Mouse (Mus musculus) kidney, adult 2 months (tissue): ENCODE data around the gene Sfrp5. TPM values are rescaled to one million over a fixed set of nuclear protein-coding genes. Genes with fewer than 3 reads are reported as not detected.

Source experiments
- DNase-seq: peaks from one replicate; pipeline ENCODE4 v3.0.0; 2021
- H3K27ac ChIP-seq: fragments of 200-500 bp; 2 replicates; pipeline ENCODE4 v1.5.1; 2012; ENCODE audit warnings: low read depth, low read length, control low read depth, inconsistent platforms; ENCODE audit not compliant: insufficient read depth
- H3K27me3 ChIP-seq: fragments of 200-500 bp; replicated peaks from 2 replicates; pipeline ENCODE4 v1.6.1; 2012; ENCODE audit warnings: mild to moderate bottlenecking, moderate library complexity, low read length, inconsistent platforms; ENCODE audit not compliant: control insufficient read depth, insufficient read depth
- H3K36me3 ChIP-seq: fragments of 200-500 bp; 2 replicates; pipeline ENCODE4 v1.6.1; 2012; ENCODE audit warnings: mild to moderate bottlenecking, moderate library complexity, low read length, inconsistent platforms; ENCODE audit not compliant: control insufficient read depth, insufficient read depth
- H3K4me1 ChIP-seq: fragments of 200-500 bp; 2 replicates; pipeline ENCODE4 v1.6.1; 2011; ENCODE audit warnings: low read length; ENCODE audit not compliant: control insufficient read depth, insufficient read depth
- H3K4me3 ChIP-seq: fragments of 200-500 bp; 2 replicates; pipeline ENCODE4 v1.5.1; 2011; ENCODE audit warnings: mild to moderate bottlenecking, low read depth, low read length, control low read depth; ENCODE audit not compliant: insufficient read depth
- CTCF ChIP-seq: fragments of 200-500 bp; conservative IDR thresholded peaks from 2 replicates; pipeline ENCODE4 v1.5.1; 2011; ENCODE audit warnings: low read depth, mild to moderate bottlenecking, control low read depth, low read length, moderate library complexity, mixed read lengths; ENCODE audit not compliant: insufficient read depth, insufficient read length
- POLR2A ChIP-seq: fragments of 200-500 bp; IDR thresholded peaks from one replicate; pipeline ENCODE4 v1.6.1; 2011; ENCODE audit warnings: low read depth, low read length, control low read depth
- WGBS: fragments of 180-500 bp; shearing (Covaris S2); methylation state at CpG from one replicate; pipeline ENCODE4 v1.1.7; 2018; 5-methylcytosine and 5-hydroxymethylcytosine counted together
- polyA plus RNA-seq: library from polyadenylated mRNA; depleted of rRNA; stranded (reverse); fragments of >200 nt; gene quantifications from 2 replicates; pipeline ENCODE4 v1.2.3, GENCODE M21; 2012

Gene Sfrp5
- polyA plus RNA-seq, 1 experiment = 3.6 TPM

DNA sequence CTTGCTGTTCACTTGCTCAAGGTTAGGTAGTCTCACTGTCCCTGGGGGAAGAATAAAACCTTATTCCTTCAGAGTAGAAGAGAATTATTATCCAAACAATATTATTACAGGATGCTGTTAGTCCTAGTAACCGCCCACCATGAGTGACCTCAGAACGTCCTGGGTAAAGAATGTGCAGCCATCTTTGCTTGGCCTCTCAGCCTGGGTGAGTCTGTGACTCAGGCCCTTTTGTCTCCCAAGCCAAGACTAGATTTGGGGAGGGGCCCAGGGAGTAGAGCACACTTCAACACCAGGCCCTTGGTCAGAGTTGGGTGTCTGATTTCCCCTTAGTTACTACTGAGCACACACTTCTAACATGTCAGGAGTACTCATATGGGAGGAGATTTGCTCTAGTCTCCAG lies 12.5 kb upstream of the Sfrp5 start:
- WGBS = 71% methylated on average over 2 of the region's 2 CpGs
- H3K4me1 ChIP-seq = no peaks in the 10 kb centered on the region
- no peak for DNase-seq
- TF ChIP-seq CTCF (no peak), POLR2A (no peak)
- no peak overlapping the region for H3K4me3 ChIP-seq
- no peak overlapping the region for H3K27ac ChIP-seq
- no peaks in the 10 kb centered on the region for H3K27me3 ChIP-seq
- H3K36me3 ChIP-seq = no peaks in the 10 kb centered on the region

DNA sequence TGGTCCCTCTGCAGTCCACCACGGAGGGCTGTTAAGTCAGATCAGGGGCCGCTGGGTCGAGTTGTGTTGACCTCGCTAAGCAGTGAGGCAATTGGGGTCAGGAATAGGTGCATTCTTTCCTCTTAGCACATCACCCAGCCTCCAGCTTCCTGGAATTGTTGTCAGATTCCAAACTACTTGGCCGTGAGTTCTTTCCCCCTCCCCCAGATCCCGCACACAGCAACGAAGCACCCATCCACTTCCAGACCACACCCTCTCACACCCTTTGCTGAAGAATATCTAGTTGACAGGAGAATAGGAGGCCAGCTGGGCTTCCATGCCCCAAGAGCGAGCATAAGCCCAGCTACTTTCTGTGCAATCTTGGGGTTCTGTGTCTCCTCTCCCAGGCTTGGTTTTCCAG lies 9.9 kb upstream of the Sfrp5 start:
- H3K27me3 ChIP-seq = no peaks in the 10 kb centered on the region
- 37% methylated on average over 8 of the region's 8 CpGs for WGBS
- H3K36me3 ChIP-seq = no peaks in the 10 kb centered on the region
- TF ChIP-seq CTCF (no peak), POLR2A (no peak)
- DNase-seq = no peak
- H3K27ac ChIP-seq = no peak overlapping the region
- H3K4me3 ChIP-seq = no peak overlapping the region
- no peaks in the 10 kb centered on the region for H3K4me1 ChIP-seq

DNA sequence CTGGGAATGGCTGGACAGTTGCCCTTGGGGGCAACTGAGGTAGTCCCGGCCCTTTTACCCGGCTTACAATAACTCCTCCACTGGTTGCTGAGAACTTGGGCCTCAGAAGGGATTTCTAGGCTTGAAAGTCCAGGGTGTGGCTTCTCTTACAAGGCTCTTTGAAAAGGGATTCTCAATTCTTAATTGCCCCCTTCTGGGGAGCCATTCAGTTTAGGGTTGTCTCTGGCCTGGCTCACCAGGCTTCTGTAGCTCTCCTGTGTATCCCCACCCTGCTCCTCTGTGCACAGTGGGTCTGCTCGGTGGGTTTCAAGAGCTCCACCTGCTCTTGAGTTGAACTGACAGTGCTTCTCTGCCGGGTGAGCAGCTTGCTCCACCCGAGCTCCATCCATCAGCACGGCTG lies 7.9 kb upstream of the Sfrp5 start:
- WGBS = 67% methylated on average over 6 of the region's 6 CpGs
- no peak for DNase-seq
- H3K36me3 ChIP-seq = no peaks in the 10 kb centered on the region
- no peak overlapping the region for H3K4me3 ChIP-seq
- no peaks in the 10 kb centered on the region for H3K4me1 ChIP-seq
- no peak overlapping the region for H3K27ac ChIP-seq
- H3K27me3 ChIP-seq = no peaks in the 10 kb centered on the region
- no peak for TF ChIP-seq POLR2A
- TF ChIP-seq CTCF = no peak

DNA sequence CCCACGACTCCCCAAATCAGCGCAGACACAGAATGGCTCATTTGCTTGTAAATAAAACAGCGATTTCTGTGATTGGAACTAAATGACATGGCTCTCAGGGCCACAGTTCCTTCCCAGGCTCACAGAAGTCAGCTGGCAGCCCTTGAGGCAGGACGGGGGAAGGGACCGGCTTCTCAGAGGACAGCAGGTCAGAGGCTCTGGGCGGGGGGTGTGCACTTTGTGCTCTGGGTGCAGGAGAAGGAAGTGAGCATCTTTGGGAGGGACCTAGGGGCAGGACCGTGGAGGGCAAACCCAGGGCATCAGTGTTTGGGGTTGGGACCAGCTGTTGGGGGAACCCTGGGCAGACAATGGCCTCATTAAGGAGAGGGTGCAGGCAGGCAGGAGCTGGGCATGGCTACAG lies 7.4 kb upstream of the Sfrp5 start:
- no peaks in the 10 kb centered on the region for H3K4me1 ChIP-seq
- TF ChIP-seq CTCF (no peak), POLR2A (no peak)
- 60% methylated on average over 7 of the region's 7 CpGs for WGBS
- H3K36me3 ChIP-seq = no peaks in the 10 kb centered on the region
- no peak overlapping the region for H3K4me3 ChIP-seq
- no peaks in the 10 kb centered on the region for H3K27me3 ChIP-seq
- no peak overlapping the region for H3K27ac ChIP-seq
- no peak for DNase-seq

DNA sequence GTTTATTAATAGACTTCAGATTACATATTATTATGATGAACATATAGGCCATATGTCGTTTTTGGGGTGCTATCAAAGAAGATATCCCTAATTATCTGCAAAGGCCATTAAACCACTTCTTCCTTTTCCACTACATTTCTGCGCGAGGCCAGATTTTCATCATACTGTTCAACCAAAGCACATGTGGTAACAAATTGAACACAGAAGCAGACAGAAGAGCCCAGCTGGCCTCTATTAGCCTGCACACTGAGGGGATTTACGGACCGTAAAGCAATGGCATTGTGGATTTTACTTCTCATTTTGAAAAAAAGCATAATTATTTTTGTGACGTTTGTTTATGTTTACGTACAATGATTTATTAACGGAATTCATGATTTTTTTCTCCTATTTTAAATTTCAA lies 3.1 kb upstream of the Sfrp5 start:
- WGBS = 84% methylated on average over 8 of the region's 8 CpGs
- DNase-seq = no peak
- H3K4me1 ChIP-seq = no peaks in the 10 kb centered on the region
- H3K36me3 ChIP-seq = no peaks in the 10 kb centered on the region
- no peak overlapping the region for H3K4me3 ChIP-seq
- no peak overlapping the region for H3K27ac ChIP-seq
- TF ChIP-seq POLR2A (no peak), CTCF (no peak)
- 0 out of 2 replicates have a peak, but pooled peaks cover 2% of the 10 kb centered on the region for H3K27me3 ChIP-seq

DNA sequence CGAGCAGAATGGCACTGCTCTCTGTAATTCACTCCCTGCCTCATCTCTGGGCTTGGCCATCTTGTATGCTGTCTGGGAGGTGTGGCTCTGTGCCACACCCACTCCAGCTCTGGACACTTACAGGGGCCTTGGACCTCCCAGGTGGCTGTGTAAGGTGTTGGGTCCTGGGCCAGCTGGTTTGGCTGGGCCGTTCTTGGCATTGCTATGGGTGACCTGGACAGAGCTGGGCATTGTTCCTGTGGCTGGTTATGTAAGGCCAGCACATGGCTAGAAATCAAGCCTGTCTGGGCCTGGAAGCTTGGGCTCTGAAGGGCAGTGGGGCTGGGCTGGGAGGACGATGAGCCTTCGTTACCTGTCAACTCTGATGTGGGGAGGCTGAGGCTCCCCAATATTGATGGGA lies 2.3 kb upstream of the Sfrp5 start:
- no peaks in the 10 kb centered on the region for H3K4me1 ChIP-seq
- H3K27ac ChIP-seq = no peak overlapping the region
- H3K4me3 ChIP-seq = no peak overlapping the region
- DNase-seq = peak; percentile 26
- 69% methylated on average over 4 of the region's 4 CpGs for WGBS
- H3K27me3 ChIP-seq = 0 out of 2 replicates have a peak, but pooled peaks cover 2% of the 10 kb centered on the region
- TF ChIP-seq POLR2A (no peak), CTCF (no peak)
- no peaks in the 10 kb centered on the region for H3K36me3 ChIP-seq

DNA sequence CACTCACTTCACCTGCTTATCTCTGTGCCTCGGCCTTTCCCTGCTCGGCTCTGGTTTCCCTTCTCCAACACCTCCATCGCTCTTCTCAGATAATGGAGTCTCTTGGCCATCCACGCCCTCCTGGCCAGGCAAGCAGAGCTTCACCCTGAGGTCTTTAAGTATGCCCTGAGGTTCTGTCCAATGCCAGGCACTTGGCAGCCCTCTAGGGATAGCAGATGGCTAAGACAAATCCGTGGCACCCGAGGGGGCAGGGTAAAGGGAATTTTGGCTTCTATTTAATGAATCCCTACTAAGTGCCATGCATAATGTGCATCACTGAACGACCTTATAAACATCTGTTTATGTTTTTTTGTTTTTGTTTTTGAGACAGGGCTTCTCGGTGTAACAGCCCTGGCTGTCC lies 415 bp upstream of the Sfrp5 start:
- H3K36me3 ChIP-seq = no peaks in the 10 kb centered on the region
- H3K4me1 ChIP-seq = no peaks in the 10 kb centered on the region
- TF ChIP-seq POLR2A = no peak
- no peak for TF ChIP-seq CTCF
- 41% methylated on average over 8 of the region's 8 CpGs for WGBS
- H3K27me3 ChIP-seq = 0 out of 2 replicates have a peak, but pooled peaks cover 2% of the 10 kb centered on the region
- DNase-seq = no peak
- H3K4me3 ChIP-seq = no peak overlapping the region
- no peak overlapping the region for H3K27ac ChIP-seq

DNA sequence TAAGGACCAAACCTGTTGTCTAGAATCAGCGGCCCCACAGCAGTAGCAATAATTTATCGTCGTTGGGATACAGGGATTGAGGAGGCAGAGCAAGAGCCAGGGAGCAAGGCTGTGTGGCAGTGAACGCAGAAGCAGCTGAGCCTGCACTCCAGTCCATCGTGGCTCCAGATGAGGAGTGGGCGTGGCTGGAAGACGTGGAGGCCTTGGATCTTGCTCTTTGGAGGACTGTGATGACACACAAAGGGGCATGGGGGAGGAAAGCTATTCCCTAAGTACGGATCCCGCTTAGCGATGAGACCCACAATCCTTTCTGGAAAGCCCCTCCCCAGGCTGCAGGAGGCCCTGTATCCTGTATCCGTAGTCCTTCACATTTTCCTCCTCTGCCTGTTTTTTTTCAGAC lies 4.0 kb downstream of the Sfrp5 start:
- no peaks in the 10 kb centered on the region for H3K4me1 ChIP-seq
- 0 out of 2 replicates have a peak, but pooled peaks cover 2% of the 10 kb centered on the region for H3K27me3 ChIP-seq
- H3K36me3 ChIP-seq = no peaks in the 10 kb centered on the region
- H3K27ac ChIP-seq = no peak overlapping the region
- H3K4me3 ChIP-seq = no peak overlapping the region
- TF ChIP-seq CTCF (no peak), POLR2A (no peak)
- 34% methylated on average over 11 of the region's 11 CpGs for WGBS
- no peak for DNase-seq
